Mouse (Mus musculus) urinary bladder, postnatal 4 days (tissue): Measurements from ENCODE around the gene Zfp618.

ENCODE experiments used
- DNase-seq, 2 experiments: peaks; one replicate each; pipeline ENCODE4 v3.0.0; 2021 to 2022; ENCODE audit warnings: low spot score in 2 of 2

The Zfp618 gene

GRCm38 (mm10) chr4:62998908-62999307, 33.5 kb downstream of the Zfp618 start:
- DNase-seq, result peak; percentile 52 to 66

GRCm38 (mm10) chr4:62999321-62999720, 33.9 kb downstream of the Zfp618 start:
- DNase-seq, result peak in 1 of 2 experiments; percentile 50

- peak in 1 of 2 experiments; percentile 14 for DNase-seq
Observed at GRCm38 (mm10) chr4:62999916-63000315, 34.5 kb downstream of the Zfp618 start.

GRCm38 (mm10) chr4:63000316-63001055, 35.1 kb downstream of the Zfp618 start:
- peak in 1 of 2 experiments; percentile 53 for DNase-seq

- peak; percentile 12 to 45 for DNase-seq
Observed at GRCm38 (mm10) chr4:63002386-63002785, 37.0 kb downstream of the Zfp618 start.

GRCm38 (mm10) chr4:63004519-63004918, 39.1 kb downstream of the Zfp618 start:
- no peak for DNase-seq

- no peak for DNase-seq
Observed at GRCm38 (mm10) chr4:63005446-63006185, 40.2 kb downstream of the Zfp618 start.

GRCm38 (mm10) chr4:63006198-63007155, 41.1 kb downstream of the Zfp618 start:
- no peak for DNase-seq

GRCm38 (mm10) chr4:63008206-63008605, 42.8 kb downstream of the Zfp618 start:
- DNase-seq, result peak in 1 of 2 experiments; percentile 52

GRCm38 (mm10) chr4:63008822-63009221, 43.4 kb downstream of the Zfp618 start:
- DNase-seq, result no peak

GRCm38 (mm10) chr4:63009821-63010220, 44.4 kb downstream of the Zfp618 start:
- DNase-seq, result peak in 1 of 2 experiments; percentile 30

GRCm38 (mm10) chr4:63010226-63010625, 44.9 kb downstream of the Zfp618 start:
- DNase-seq, result peak in 1 of 2 experiments; percentile 50

- peak in 1 of 2 experiments; percentile 25 for DNase-seq
Observed at GRCm38 (mm10) chr4:63018616-63019015, 53.2 kb downstream of the Zfp618 start.

GRCm38 (mm10) chr4:63019428-63019858, 54.1 kb downstream of the Zfp618 start:
- DNase-seq, result peak; percentile 15 to 46

GRCm38 (mm10) chr4:63021034-63021700, 55.8 kb downstream of the Zfp618 start:
- peak in 1 of 2 experiments; percentile 60 for DNase-seq

GRCm38 (mm10) chr4:63023465-63023864, 58.1 kb downstream of the Zfp618 start:
- peak in 1 of 2 experiments; percentile 39 for DNase-seq

- DNase-seq, result peak in 1 of 2 experiments; percentile 46
Observed at GRCm38 (mm10) chr4:63024098-63024497, 58.7 kb downstream of the Zfp618 start.

- no peak for DNase-seq
Observed at GRCm38 (mm10) chr4:63024734-63025256, 59.4 kb downstream of the Zfp618 start.

GRCm38 (mm10) chr4:63025306-63025705, 59.9 kb downstream of the Zfp618 start:
- no peak for DNase-seq

GRCm38 (mm10) chr4:63026286-63026685, 60.9 kb downstream of the Zfp618 start:
- DNase-seq, result no peak

GRCm38 (mm10) chr4:63027451-63027850, 62.1 kb downstream of the Zfp618 start:
- DNase-seq, result no peak
